Mouse (Mus musculus) left cerebral cortex, adult 2 months (tissue): ENCODE results near the gene Tmco1. TPM values are rescaled to one million over a fixed set of nuclear protein-coding genes. Genes with fewer than 3 reads are reported as not detected.
"Not testable (repeated sequence)": the region's sequence is repeated elsewhere in the genome, so short reads cannot be mapped to it uniquely, and the experiment has no call there.

Experiments used
- DNase-seq, 2 experiments: peaks; one replicate each; pipeline ENCODE4 v3.0.0; 2021 to 2022; ENCODE audit warnings: low spot score in 2 of 2, mixed read lengths in 1 of 2; ENCODE audit errors: extremely low spot score in 1 of 2
- H3K27ac ChIP-seq: fragments of 200-600 bp; 2 replicates; pipeline ENCODE4 v1.8.1; 2022
- H3K4me3 ChIP-seq: fragments of 200-600 bp; 2 replicates; pipeline ENCODE4 v1.8.1; 2022
- CTCF ChIP-seq: fragments of 200-600 bp; IDR thresholded peaks from 2 replicates; pipeline ENCODE4 v1.8.1; 2022; ENCODE audit warnings: antibody characterized with exemption, mild to moderate bottlenecking, moderate library complexity
- intact Hi-C: fragments of 180-260 bp; cut with DNase I; formaldehyde crosslinking; loops from one replicate; pipeline ENCODE4 v1.15.1; 2025
- total RNA-seq, 2 experiments: library from RNA; stranded (reverse); gene quantifications; 2 replicates each; pipeline ENCODE4 v1.2.3; 2021

Tmco1 gene
- total RNA-seq, 2 experiments from 2014 or later, result 43.2 to 50.3 TPM

GRCm38 (mm10) chr1:167340111-167340787, 32.1 kb downstream of the Tmco1 start:
- intact Hi-C loops, result no loop called here
- no peak overlapping the region for H3K27ac ChIP-seq
- H3K4me3 ChIP-seq, result peak overlapping the region; percentile 40
- TF ChIP-seq CTCF, result no peak
- no peak for DNase-seq

GRCm38 (mm10) chr1:167340910-167341528, 32.8 kb downstream of the Tmco1 start:
- Histone ChIP-seq H3K4me3 (no peak overlapping the region), H3K27ac (no peak overlapping the region)
- TF ChIP-seq CTCF, result no peak
- DNase-seq, result no peak
- intact Hi-C loops, result no loop called here

GRCm38 (mm10) chr1:167342831-167343230, 34.7 kb downstream of the Tmco1 start:
- no peak for TF ChIP-seq CTCF
- H3K27ac ChIP-seq, result no peak overlapping the region
- intact Hi-C loops, result no loop called here
- no peak for DNase-seq
- H3K4me3 ChIP-seq, result no peak overlapping the region

- H3K27ac ChIP-seq, intact Hi-C loops, DNase-seq, H3K4me3 ChIP-seq: not testable (repeated sequence)
These were observed 37.9 kb downstream of the Tmco1 start for GRCm38 (mm10) chr1:167345994-167346520.

- Histone ChIP-seq H3K27ac (peak overlapping the region; percentile 90), H3K4me3 (peak overlapping the region; percentile 72)
- intact Hi-C loops, DNase-seq: not testable (repeated sequence)
These were observed 41.0 kb downstream of the Tmco1 start for GRCm38 (mm10) chr1:167349206-167349605.

GRCm38 (mm10) chr1:167349815-167350596, 41.8 kb downstream of the Tmco1 start, which contains the start of gene Aldh9a1:
Gene Aldh9a1 (plus strand): TSS chr1:167349991.
- intact Hi-C loops, result no loop called here
- Histone ChIP-seq H3K4me3 (peak within 1 kb of the TSS; percentile 72), H3K27ac (peak within 1 kb of the TSS; percentile 90)
- DNase-seq, result peak; percentile 77 to 78
- no peak; the same call in 1 of the 2 replicates for TF ChIP-seq CTCF

- H3K4me3 ChIP-seq, result peak overlapping the region; percentile 72
- intact Hi-C loops, result no loop called here
- no peak for TF ChIP-seq CTCF
- DNase-seq, result no peak
- H3K27ac ChIP-seq, result no peak overlapping the region; the same call in 1 of the 2 replicates
These were observed 42.6 kb downstream of the Tmco1 start for GRCm38 (mm10) chr1:167350597-167351415.

- no peak overlapping the region for H3K4me3 ChIP-seq
- no peak for DNase-seq
- intact Hi-C loops, result no loop called here
- TF ChIP-seq CTCF, result no peak
- no peak overlapping the region for H3K27ac ChIP-seq
These were observed 44.2 kb downstream of the Tmco1 start for GRCm38 (mm10) chr1:167352403-167352802.

GRCm38 (mm10) chr1:167357387-167357786, 49.2 kb downstream of the Tmco1 start:
- no peak for TF ChIP-seq CTCF

GRCm38 (mm10) chr1:167358731-167359130, 50.6 kb downstream of the Tmco1 start:
- no peak overlapping the region for H3K27ac ChIP-seq
- intact Hi-C loops, result no loop called here
- no peak for DNase-seq
- no peak for TF ChIP-seq CTCF
- H3K4me3 ChIP-seq, result no peak overlapping the region

More at GRCm38 (mm10) chr1:167357387-167357786, 49.2 kb downstream of the Tmco1 start:
- DNase-seq, result no peak
- H3K4me3 ChIP-seq, result no peak overlapping the region
- intact Hi-C loops, result no loop called here
- no peak overlapping the region for H3K27ac ChIP-seq

GRCm38 (mm10) chr1:167360268-167360667, 52.1 kb downstream of the Tmco1 start:
- DNase-seq, result no peak
- intact Hi-C loops, result no loop called here
- TF ChIP-seq CTCF, result no peak
- H3K4me3 ChIP-seq, result no peak overlapping the region
- no peak overlapping the region for H3K27ac ChIP-seq
